Mouse (Mus musculus): Measurements from ENCODE around the gene Sf1.

Sf1 gene

DNA sequence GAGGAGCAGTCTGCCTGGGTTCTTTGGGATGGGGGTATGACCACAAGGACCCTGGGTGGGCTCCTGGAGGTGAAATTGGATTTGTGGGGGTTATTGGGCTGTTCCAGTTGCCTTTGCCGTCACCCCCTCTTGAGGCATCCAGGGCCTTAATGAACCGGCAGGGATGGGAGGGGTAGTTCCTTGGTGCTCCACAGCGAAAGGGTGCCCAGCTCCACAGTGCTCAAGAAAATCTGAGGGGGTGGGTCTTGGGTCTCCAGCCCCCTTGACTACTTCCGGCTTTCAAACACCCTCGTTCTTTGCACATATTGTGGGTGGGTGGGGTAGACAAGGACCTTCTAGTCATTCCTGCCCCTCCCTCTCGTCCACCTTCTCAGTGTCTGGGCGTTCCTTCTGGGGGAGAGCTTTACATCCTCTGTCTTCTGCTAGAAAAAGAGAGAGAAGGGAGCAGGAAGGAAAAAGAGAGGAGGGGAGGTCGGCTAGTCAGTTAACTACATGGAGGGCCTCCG is 56.4 kb downstream of the Sf1 start:
- DNase-seq (ENCODE audit: low spot score), result no peak

DNA sequence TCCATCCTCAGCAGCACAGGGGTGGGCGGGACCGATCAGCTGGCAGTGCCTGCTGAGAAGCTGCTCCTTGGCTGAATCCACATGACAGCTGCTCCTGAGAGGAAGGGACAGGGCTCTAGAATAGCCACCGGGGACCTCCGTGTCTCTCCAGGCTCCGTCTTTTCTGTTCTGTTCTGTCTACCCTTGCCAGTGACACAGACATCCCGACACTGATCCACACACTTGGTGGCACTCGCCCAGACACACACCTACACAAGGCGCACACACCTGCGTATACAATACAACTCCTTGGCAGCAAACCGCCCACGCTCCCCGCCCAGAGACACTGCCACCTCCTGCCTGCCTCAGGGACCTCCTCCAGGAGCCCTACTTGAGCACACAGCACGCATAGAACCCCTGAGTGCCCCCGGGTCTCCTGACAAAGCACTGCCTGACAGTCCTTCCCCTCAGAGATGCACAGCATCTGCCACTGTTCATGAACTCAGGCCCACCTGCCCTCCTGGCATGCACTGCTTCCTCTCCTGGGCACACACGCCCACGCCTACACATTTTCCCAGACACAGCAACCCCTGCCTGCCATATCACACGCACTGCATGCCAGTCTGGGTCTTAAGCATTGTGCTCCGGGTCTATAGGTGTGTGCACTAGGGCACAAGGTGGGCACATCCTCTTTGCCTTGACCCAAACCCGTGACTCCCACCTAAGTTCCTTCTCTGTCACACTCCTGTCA is 57.2 kb downstream of the Sf1 start:
- no peak for DNase-seq (ENCODE audit: low spot score)

DNA sequence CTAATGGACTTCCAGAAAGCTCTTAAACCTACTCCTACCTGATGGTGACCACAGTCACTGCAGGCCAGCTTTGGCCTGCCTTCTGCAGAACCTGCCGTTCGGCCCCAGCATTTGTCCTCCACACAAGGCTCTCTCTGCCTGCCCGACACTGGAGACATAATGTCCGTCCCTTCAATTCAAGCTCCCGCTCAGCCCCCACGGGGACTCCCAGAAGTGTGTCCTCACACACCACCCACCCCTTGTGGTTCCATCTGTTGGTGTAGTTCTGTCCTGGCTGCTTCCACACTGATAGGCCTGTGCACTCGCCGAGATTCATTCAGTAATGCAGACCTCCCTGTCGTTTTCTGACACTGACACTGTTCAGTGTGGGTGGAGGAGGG is 57.7 kb downstream of the Sf1 start:
- DNase-seq (ENCODE audit: low spot score), result no peak

DNA sequence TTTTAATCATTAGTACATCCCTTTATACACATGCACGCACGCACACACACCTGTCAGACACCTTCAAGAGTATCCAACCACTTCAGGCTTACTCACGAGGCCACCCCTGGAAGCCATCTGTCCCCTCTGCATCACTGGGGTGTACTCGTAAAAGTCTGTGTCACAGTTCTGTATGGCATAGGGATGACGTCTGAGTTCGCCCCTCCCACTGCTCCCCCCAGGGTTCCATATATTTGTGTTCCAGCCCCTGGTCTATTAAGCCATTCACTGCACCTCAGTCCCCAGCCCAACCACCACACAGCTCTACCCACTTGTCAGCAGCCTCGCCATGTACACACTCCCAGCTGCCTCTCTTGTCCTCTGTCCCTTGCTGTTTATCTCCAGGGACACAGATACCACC is 58.5 kb downstream of the Sf1 start:
- DNase-seq (ENCODE audit: low spot score), result no peak

DNA sequence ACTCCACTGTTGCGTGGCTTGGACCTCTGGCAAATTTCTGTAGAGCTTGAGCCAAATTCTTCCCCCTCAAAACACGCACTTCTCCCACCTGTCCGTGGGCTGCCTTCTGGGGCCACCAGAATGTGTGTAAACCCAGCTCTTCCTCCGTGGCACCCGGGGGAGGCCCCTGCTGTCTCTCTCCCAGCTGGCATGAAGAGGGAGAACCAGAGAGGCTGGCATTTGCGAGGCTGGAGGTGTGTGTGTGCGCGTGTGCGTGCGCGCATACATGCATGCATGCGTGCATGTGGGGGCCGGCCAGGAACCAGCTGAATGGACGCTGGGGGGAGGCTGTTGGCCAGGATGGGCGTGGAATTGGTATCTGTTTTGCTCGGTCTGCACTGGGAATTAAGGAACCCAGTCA is 59.8 kb downstream of the Sf1 start:
- DNase-seq (ENCODE audit: low spot score), result no peak

DNA sequence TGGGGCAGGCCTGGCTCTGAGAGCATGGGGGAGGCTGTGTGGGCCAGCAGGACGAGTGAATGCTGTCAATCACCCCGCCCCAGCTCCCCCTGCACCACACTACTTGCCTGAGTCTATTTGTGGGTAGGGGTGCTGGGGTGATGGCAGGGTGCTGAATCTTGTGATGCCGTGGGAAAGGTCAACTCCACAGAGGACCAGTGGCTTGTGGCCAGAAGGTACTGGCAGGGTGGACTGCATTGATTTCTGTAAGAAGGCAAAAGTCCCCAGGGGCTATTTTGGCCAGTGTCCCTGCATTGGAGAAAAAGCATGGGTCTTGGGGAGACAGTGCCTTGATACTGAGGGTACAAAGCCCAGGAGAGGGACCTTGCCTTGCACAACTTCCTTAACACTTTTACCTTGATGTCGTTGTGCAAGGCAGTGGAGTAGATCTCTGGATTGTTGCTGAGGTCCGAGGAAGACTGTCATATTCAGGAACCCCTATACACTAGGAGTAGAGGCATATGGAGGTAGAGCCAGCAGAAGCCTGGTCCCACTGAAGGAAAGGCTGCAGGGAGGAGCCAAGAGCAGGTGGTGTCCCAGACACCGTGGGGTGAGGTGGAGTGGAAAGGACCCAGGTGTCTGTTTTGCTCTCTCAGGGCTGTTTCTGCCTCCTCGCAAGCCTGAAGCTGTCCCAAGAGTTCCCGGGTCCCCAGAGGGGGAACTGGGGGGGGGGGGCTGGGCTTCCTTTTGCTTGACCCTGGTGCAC is 60.8 kb downstream of the Sf1 start:
- DNase-seq (ENCODE audit: low spot score), result no peak

DNA sequence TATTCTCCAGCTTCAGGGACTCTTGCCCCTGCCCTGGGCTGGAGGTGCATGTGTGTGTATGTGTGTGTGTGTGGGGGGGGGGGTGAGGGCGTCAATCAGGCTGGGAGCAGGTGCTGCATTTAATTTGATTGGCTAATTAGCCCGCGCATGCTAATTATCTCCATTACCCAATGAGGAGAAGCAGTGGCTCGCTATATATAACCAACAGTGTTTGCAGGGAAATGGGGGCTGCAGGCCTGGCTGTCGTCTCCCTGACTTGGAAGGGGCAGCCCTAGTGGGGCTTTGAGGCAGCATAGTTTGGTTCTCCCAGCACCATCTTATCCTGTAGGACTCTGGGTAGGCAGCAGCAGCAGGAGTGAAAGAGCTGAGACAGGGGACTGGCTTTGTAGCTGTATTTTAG is 62.1 kb downstream of the Sf1 start:
- DNase-seq (ENCODE audit: low spot score), result no peak

DNA sequence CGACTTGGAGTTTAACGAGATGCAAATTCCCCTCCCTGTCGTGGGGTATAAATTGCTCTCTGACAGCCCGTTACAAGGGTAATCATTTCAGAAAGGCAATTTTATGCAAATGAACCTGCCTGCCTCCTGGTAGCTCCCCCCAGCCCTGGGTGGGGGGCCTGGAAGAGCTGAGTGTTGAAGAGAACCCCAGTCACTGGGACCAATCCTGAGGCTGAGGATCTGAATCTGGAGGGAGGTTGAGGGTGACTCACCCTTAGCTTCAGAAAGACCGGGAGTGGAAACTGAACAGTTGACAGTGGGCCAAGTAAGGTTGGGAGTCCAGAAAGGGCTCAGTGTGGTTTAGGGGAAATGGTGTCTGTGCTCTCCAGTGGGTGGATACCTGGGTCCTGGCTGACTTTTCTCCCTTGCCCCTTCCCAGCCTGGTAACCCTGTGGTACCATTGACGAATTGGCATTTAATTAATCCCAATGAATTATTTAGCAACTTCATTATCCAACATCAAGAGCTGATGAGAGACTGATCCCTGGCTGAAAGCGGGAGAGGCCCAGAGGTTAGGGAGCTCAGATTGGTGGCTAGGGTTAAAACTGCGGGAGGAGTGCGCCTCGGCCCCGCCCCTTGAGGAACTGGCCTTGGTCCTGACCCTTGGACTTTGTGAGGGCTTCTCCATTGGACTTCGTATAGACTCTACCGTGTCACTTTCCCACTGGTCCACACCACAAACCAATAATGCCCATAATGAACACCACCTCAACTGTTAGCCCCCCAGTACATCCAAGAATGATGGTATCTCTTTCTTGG is 63.4 kb downstream of the Sf1 start:
- DNase-seq (ENCODE audit: low spot score), result no peak
